Mouse (Mus musculus): Measurements from ENCODE around the gene Map7d1. TPM values are rescaled to one million over a fixed set of nuclear protein-coding genes. Genes with fewer than 3 reads are reported as not detected.
A peak's percentile ranks its signal among the peaks of the same experiment; 100 is the strongest.
"Not testable (repeated sequence)": the region's sequence is repeated elsewhere in the genome, so short reads cannot be mapped to it uniquely, and the experiment has no call there.

The Map7d1 gene
- total RNA-seq, 2 experiments from 2014 or later = 8.0 to 14.5 TPM

- no peak for ATAC-seq (replicated peaks; ENCODE audit: low FRiP score, low TSS enrichment, poor library complexity, severe bottlenecking)
These were observed 7.8 kb downstream of the Map7d1 start for GRCm38 (mm10) chr4:126248261-126248868.

DNA sequence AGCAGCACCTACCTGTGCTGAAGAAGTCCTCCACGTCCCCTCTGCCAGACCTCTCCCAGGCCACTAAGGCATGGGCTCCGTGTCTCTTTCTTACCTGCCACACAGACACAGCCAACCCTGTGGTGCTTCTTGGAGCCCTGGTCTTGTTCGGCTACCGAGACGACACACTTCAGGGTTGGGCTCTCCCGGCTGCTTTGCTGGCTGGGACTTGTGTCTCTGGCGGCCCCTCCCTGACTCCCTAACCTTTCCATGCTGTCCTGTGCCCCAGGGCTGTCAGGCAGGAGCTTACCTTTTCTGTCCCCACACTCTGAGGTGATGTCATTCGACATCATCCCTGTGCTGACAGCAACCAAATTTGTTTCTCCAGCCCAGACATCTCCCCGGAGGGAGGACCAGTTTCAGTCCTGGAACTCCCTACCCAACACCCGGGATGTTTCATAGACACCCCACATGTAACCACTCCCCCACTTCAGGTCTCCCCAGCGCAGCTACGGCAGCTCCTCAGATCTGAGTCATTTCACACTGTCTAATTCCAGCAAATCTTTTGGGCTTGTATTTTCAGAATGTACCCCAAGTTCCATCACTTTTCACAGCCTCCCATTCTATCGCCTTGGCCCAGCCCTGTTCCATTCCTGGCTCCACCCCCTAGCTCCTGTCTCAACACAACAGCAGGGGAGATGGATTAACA is 9.8 kb downstream of the Map7d1 start:
- no peak for ATAC-seq (replicated peaks; ENCODE audit: low FRiP score, low TSS enrichment, poor library complexity, severe bottlenecking)

- ATAC-seq (replicated peaks; ENCODE audit: low FRiP score, low TSS enrichment, poor library complexity, severe bottlenecking) = no peak
These were observed 13.6 kb downstream of the Map7d1 start for GRCm38 (mm10) chr4:126242510-126242909.

- no peak for ATAC-seq (replicated peaks; ENCODE audit: low FRiP score, low TSS enrichment, poor library complexity, severe bottlenecking)
These were observed 14.2 kb downstream of the Map7d1 start for GRCm38 (mm10) chr4:126241956-126242355.

GRCm38 (mm10) chr4:126239862-126240475 is 16.2 kb downstream of the Map7d1 start:
- ATAC-seq (replicated peaks; ENCODE audit: low FRiP score, low TSS enrichment, poor library complexity, severe bottlenecking) = no peak

DNA sequence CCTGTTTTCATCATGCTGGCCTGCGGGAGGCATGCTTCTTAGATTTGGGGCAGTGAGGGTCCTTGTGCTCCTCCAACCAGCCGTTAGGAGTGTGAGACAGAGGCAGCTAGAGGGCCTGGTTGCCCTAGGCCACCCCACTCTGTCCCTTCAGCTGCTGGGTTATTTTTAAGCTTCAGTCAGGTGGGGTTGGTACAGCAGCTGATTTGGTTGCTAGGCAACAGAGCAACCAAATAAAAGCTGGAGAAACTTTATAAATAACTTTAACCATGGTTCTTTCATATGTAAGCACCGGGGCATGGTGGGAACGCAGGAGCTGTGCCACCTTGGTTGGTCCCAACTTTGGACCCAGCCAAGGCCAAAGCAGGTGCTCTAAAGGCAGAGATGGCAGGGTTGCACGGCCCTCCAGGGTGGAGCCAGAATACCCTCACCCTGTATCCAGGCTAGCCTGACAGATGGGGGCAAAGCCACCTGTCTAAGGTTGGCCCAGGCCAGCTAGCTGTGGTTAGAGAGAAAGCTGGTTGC is 18.4 kb downstream of the Map7d1 start:
- no peak for ATAC-seq (replicated peaks; ENCODE audit: low FRiP score, low TSS enrichment, poor library complexity, severe bottlenecking)

GRCm38 (mm10) chr4:126236467-126237280 is 19.5 kb downstream of the Map7d1 start:
- ATAC-seq (replicated peaks; ENCODE audit: low FRiP score, low TSS enrichment, poor library complexity, severe bottlenecking) = no peak

GRCm38 (mm10) chr4:126235191-126235590 is 21.0 kb downstream of the Map7d1 start:
- 0 out of 2 replicates have a peak, but pooled peaks have one; percentile 16 for ATAC-seq (replicated peaks; ENCODE audit: low FRiP score, low TSS enrichment, poor library complexity, severe bottlenecking)

GRCm38 (mm10) chr4:126234496-126235175 is 21.5 kb downstream of the Map7d1 start:
- ATAC-seq (replicated peaks; ENCODE audit: low FRiP score, low TSS enrichment, poor library complexity, severe bottlenecking) = no peak

- ATAC-seq (replicated peaks; ENCODE audit: low FRiP score, low TSS enrichment, poor library complexity, severe bottlenecking) = no peak
These were observed 22.4 kb downstream of the Map7d1 start for GRCm38 (mm10) chr4:126233676-126234308.

DNA sequence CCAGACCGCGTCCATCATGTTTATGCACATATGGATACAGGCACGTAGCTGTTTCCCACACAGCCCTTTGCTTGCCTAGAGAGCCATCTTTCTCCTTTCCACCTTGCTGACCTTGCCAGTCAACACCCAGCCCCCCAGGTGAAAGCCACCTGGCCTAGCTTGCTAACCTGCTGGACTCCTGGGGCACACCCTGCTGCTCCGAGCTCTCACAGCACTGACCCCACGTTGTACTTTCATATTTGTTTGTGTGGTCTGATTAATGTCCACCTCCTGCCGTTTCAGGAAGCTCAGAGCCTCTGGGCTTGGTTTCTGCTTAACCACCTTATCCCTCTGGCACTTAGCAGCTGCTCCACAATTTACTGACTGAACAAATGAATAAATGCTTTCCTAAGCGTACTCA is 26.2 kb downstream of the Map7d1 start:
- ATAC-seq (replicated peaks; ENCODE audit: low FRiP score, low TSS enrichment, poor library complexity, severe bottlenecking) = no peak

DNA sequence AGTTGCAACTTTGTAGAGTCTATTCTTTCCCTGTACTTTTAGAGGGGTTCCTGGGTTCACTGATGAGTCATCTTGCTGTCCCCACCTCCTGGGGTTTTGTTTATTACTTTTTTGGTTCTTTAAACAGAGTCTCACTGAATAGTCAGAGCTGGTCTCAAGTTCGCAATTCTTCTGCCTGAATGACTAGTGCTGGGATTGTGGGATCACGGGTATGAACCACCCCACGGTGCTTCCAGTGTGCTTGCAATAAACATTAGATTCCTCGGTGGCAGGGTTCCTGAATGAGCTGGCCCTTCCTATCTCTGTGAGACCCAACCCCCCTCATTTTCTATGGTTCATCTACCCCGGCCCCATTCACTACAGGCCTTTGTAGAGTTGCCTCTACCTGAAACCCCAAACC is 28.0 kb downstream of the Map7d1 start:
- ATAC-seq (replicated peaks; ENCODE audit: low FRiP score, low TSS enrichment, poor library complexity, severe bottlenecking) = no peak

DNA sequence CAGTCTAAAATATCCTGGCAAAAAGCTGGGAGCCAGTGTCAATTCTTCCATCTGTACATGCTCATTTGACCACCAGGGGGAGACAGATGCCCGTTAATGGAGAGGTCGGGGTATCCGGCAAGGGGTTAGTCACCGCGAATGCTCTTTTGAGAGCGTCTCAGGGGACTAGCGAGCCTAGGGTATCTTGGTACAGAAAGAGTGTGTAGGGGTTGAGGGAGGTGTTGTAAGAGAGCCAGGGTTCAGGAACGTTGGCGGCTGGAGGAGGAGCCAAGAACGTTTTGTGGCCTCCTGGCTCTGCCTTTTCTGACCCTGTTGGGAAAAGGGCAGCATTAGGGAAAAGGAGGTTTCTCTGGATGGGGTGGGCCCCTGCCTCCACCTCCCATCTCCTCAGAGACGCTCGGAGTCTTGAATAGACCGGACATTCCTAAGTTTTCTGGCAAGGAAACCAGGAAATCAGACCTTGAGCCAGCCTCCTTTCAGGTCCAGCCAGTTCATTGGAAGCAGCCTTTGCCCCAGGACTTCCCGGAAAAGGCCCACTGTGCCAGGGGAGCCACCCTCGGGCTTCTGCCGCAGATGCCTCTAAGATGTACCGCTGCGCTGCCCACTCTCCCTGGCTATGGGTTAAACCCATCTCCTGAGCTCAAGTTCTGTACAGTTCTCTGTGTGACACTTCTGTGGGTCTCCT is 28.9 kb downstream of the Map7d1 start:
- peak; percentile 90 for ATAC-seq (replicated peaks; ENCODE audit: low FRiP score, low TSS enrichment, poor library complexity, severe bottlenecking)

DNA sequence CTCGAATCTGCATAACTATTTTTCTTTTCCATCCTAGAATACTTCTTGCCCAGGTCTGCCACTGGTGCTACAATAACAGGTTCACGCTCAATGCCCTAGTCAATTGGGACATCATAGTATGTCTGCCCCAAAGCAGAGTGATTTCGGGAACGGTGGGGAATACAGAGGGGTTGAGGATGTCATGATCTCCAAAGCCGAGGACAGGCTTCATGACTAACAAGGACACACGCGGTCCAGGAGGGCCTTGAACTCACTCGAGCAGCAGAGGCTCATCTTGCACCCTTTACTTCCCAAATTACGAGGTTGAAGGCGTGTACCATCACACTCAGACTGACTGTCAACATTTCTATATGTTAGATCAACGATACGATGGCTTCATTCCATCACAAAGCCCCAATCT is 29.5 kb downstream of the Map7d1 start:
- no peak for ATAC-seq (replicated peaks; ENCODE audit: low FRiP score, low TSS enrichment, poor library complexity, severe bottlenecking)

- ATAC-seq (replicated peaks; ENCODE audit: low FRiP score, low TSS enrichment, poor library complexity, severe bottlenecking) = no peak
These were observed 33.5 kb downstream of the Map7d1 start for GRCm38 (mm10) chr4:126222631-126223030.

GRCm38 (mm10) chr4:126220045-126220444 is 36.1 kb downstream of the Map7d1 start:
- ATAC-seq (replicated peaks; ENCODE audit: low FRiP score, low TSS enrichment, poor library complexity, severe bottlenecking) = no peak

GRCm38 (mm10) chr4:126219540-126219939 is 36.6 kb downstream of the Map7d1 start:
- not testable (repeated sequence) for ATAC-seq (replicated peaks; ENCODE audit: low FRiP score, low TSS enrichment, poor library complexity, severe bottlenecking)

DNA sequence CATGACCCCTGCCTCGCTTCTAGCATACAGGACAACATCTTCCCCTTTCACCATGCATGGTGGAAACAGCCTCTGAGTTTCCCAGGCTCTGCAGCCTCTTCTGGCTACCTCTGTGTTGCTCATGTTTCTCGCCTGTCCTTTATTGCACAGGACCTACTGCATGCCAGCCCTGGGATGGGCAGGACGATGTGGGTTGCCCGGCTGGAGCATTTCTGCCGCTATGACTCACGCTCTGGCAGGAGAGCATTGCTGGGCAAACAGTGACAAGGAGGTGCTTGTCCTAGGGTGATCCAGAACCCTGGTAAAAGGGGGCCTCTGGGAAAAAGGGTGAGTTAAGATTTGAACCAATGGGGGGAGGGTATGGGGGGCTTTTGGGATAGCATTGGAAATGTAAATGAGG is 38.4 kb downstream of the Map7d1 start:
- ATAC-seq (replicated peaks; ENCODE audit: low FRiP score, low TSS enrichment, poor library complexity, severe bottlenecking) = 0 out of 2 replicates have a peak, but pooled peaks have one; percentile 37

Data from megakaryocyte-erythroid progenitor cell, adult 5-6 weeks (primary cell).